Mouse (Mus musculus) myocyte (in vitro differentiated cells): ENCODE results near the gene Zdhhc13. TPM values are rescaled to one million over a fixed set of nuclear protein-coding genes. Genes with fewer than 3 reads are reported as not detected.

ENCODE experiments used
- H3K27me3 ChIP-seq: one replicate; pipeline ENCODE4 v1.6.1; 2011; ENCODE audit not compliant: control insufficient read depth, insufficient read depth, insufficient read length
- H3K36me3 ChIP-seq: one replicate; pipeline ENCODE4 v1.6.1; 2011; ENCODE audit not compliant: control insufficient read depth, insufficient read depth
- H3K4me2 ChIP-seq: one replicate; pipeline ENCODE4 v1.6.1; 2011; ENCODE audit warnings: low read depth, control low read depth
- H3K4me3 ChIP-seq: one replicate; pipeline ENCODE4 v1.5.1; 2011; ENCODE audit warnings: mild to moderate bottlenecking, control low read depth, moderate library complexity
- H3K79me2 ChIP-seq: one replicate; pipeline ENCODE4 v1.6.1; 2011; ENCODE audit not compliant: control insufficient read depth, insufficient read depth
- H3ac ChIP-seq: one replicate; pipeline ENCODE4 v1.6.1; 2011; ENCODE audit not compliant: control insufficient read depth, insufficient read length
- CEBPB ChIP-seq: IDR thresholded peaks from 2 replicates; pipeline ENCODE4 v1.6.1; 2011; ENCODE audit warnings: mild to moderate bottlenecking, moderate library complexity; ENCODE audit not compliant: poor library complexity, insufficient read depth, severe bottlenecking
- E2F4 ChIP-seq: IDR thresholded peaks from one replicate; pipeline ENCODE4 v1.6.1; 2011; ENCODE audit warnings: mild to moderate bottlenecking, control low read depth, moderate library complexity; ENCODE audit not compliant: insufficient read depth
- MAX ChIP-seq: IDR thresholded peaks from one replicate; pipeline ENCODE4 v1.6.1; 2011; ENCODE audit warnings: low read depth, mild to moderate bottlenecking, control low read depth
- MYOD1 ChIP-seq, 3 experiments: IDR thresholded peaks; one replicate each; pipeline ENCODE4 v1.6.1; 2011; ENCODE audit warnings: control low read depth in 2 of 3, low read depth in 2 of 3, mild to moderate bottlenecking in 2 of 3, moderate library complexity in 1 of 3; ENCODE audit not compliant: insufficient read length in 2 of 3, control insufficient read depth in 1 of 3
- MYOG ChIP-seq, 3 experiments: IDR thresholded peaks; one replicate each; pipeline ENCODE4 v1.6.1; 2011; ENCODE audit warnings: control low read depth in 2 of 3, low read depth in 2 of 3, mild to moderate bottlenecking in 2 of 3; ENCODE audit not compliant: insufficient read length in 2 of 3, control insufficient read depth in 1 of 3, insufficient read depth in 1 of 3
- POLR2A ChIP-seq: IDR thresholded peaks from one replicate; pipeline ENCODE4 v1.6.1; 2011; ENCODE audit warnings: low read depth, mild to moderate bottlenecking, control low read depth, moderate library complexity; ENCODE audit not compliant: insufficient read length
- POLR2AphosphoS2 ChIP-seq: IDR thresholded peaks from one replicate; pipeline ENCODE4 v1.6.1; 2011; ENCODE audit warnings: low read depth, control low read depth; ENCODE audit not compliant: insufficient read length
- REST ChIP-seq: IDR thresholded peaks from one replicate; pipeline ENCODE4 v1.6.1; 2011; ENCODE audit warnings: mild to moderate bottlenecking, control low read depth, moderate library complexity; ENCODE audit not compliant: insufficient read depth, insufficient read length
- SRF ChIP-seq: IDR thresholded peaks from one replicate; pipeline ENCODE4 v1.6.1; 2011; ENCODE audit warnings: low read depth; ENCODE audit not compliant: control insufficient read depth, insufficient read length
- TCF12 ChIP-seq: IDR thresholded peaks from one replicate; pipeline ENCODE4 v1.6.1; 2011; ENCODE audit warnings: mild to moderate bottlenecking, control low read depth; ENCODE audit not compliant: poor library complexity, insufficient read depth, severe bottlenecking
- TCF3 ChIP-seq: IDR thresholded peaks from one replicate; pipeline ENCODE4 v1.6.1; 2011; ENCODE audit warnings: low read depth, control low read depth; ENCODE audit not compliant: insufficient read length
- USF1 ChIP-seq: IDR thresholded peaks from one replicate; pipeline ENCODE4 v1.6.1; 2011; ENCODE audit warnings: low read depth, mild to moderate bottlenecking, control low read depth, moderate library complexity
- polyA plus RNA-seq: library from polyadenylated mRNA; unstranded; fragments of >200 nt; fragmentation: generic; extraction: Trizol; gene quantifications from one replicate; pipeline ENCODE4 v1.2.1, GENCODE M21; 2012; ENCODE audit warnings: missing spikeins

The Zdhhc13 gene
- polyA plus RNA-seq, 1 experiment = 9.9 TPM

DNA sequence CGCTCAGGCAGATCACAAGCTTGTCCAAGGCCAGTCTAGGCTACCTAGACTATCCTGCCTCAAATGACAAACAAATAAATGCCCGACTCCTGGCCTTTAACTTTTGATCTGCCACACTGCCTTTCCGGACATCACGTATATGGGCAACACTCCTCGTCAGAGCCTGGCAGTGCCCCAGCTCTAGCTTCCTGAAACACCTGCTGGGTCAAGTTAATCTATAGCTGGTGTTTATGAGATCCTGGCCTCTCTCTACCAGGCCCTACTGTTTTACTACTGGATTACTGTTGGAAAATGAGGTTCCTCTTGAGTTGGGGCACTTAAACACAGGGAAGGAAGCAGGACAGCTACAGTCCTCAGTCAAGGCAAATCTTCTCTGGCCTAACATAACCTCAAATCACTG, 15.5 kb upstream of the Zdhhc13 start:
- no peaks in the 10 kb centered on the region for H3K27me3 ChIP-seq
- H3K36me3 ChIP-seq = no peaks in the 10 kb centered on the region
- no peak overlapping the region for H3ac ChIP-seq
- TF ChIP-seq MAX (no peak), CEBPB (no peak), TCF12 (no peak), POLR2AphosphoS2 (no peak), E2F4 (no peak), SRF (no peak), MYOD1 (IDR thresholded peaks at IDR 0.05; ENCODE audit: control insufficient read depth in 1 of 3, insufficient read length in 2 of 3, low read depth in 2 of 3) (no peak), MYOG (IDR thresholded peaks at IDR 0.05; ENCODE audit: control insufficient read depth in 1 of 3, insufficient read depth in 1 of 3, insufficient read length in 2 of 3, low read depth in 2 of 3) (no peak), POLR2A (no peak), TCF3 (no peak), REST (no peak)
- H3K79me2 ChIP-seq = no peaks in the 10 kb centered on the region
- no peak overlapping the region for H3K4me3 ChIP-seq
- no peak overlapping the region for H3K4me2 ChIP-seq

DNA sequence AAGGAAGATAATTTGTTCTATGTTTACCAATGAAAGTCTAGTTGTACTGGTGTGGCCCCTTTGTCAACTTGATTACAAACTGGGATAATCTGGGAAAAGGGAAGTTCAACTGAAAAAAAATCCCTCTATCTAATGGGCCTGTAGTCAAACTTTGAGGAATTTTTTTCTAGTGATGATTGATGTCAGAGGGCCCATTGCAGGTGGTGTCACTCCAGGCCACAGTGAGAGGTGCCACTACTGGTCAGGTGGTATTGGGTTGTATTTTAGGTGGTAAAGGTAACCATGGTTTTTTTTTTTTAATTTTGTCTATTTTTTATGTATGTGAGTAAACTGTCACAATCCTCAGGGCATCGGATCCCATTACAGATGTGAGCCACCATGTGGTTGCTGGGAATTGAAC, 14.2 kb upstream of the Zdhhc13 start:
- no peaks in the 10 kb centered on the region for H3K79me2 ChIP-seq
- no peak overlapping the region for H3K4me2 ChIP-seq
- H3ac ChIP-seq = no peak overlapping the region
- no peaks in the 10 kb centered on the region for H3K27me3 ChIP-seq
- TF ChIP-seq POLR2A (no peak), TCF3 (no peak), USF1 (no peak), MYOD1 (IDR thresholded peaks at IDR 0.05; ENCODE audit: control insufficient read depth in 1 of 3, insufficient read length in 2 of 3, low read depth in 2 of 3) (no peak), E2F4 (no peak), TCF12 (no peak), SRF (no peak), CEBPB (no peak), POLR2AphosphoS2 (no peak), REST (no peak), MYOG (IDR thresholded peaks at IDR 0.05; ENCODE audit: control insufficient read depth in 1 of 3, insufficient read depth in 1 of 3, insufficient read length in 2 of 3, low read depth in 2 of 3) (no peak)
- no peaks in the 10 kb centered on the region for H3K36me3 ChIP-seq
- H3K4me3 ChIP-seq = no peak overlapping the region

DNA sequence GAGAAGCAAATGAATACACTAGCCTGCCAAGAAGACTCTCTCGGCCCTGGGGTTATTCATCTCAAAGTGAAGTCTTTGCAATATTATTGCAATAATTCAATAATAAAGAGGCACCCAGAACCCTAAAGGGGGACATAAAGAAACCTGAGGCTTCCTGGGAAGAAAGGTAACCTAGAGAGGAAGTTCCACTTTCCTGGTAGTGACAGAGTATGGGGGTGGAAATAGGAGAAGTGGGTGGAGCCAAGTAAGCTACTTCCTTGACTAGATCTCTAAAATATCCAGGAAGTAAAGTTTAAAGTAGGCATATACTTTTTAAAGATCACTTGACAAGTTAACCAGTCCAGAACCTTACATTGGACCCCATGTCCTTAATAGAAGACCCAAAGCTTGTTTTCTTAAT, 13.4 kb upstream of the Zdhhc13 start:
- TF ChIP-seq SRF = no peak
- no peak for TF ChIP-seq TCF12
- no peak for TF ChIP-seq MAX
- no peak for TF ChIP-seq POLR2A
- no peak for TF ChIP-seq TCF3
- no peak for TF ChIP-seq MYOD1 (IDR thresholded peaks at IDR 0.05; ENCODE audit: control insufficient read depth in 1 of 3, insufficient read length in 2 of 3, low read depth in 2 of 3)
- TF ChIP-seq USF1 = no peak
- no peak for TF ChIP-seq E2F4
- Histone ChIP-seq H3K27me3 (no peaks in the 10 kb centered on the region), H3K4me3 (no peak overlapping the region), H3ac (no peak overlapping the region), H3K79me2 (no peaks in the 10 kb centered on the region), H3K4me2 (no peak overlapping the region), H3K36me3 (no peaks in the 10 kb centered on the region)

DNA sequence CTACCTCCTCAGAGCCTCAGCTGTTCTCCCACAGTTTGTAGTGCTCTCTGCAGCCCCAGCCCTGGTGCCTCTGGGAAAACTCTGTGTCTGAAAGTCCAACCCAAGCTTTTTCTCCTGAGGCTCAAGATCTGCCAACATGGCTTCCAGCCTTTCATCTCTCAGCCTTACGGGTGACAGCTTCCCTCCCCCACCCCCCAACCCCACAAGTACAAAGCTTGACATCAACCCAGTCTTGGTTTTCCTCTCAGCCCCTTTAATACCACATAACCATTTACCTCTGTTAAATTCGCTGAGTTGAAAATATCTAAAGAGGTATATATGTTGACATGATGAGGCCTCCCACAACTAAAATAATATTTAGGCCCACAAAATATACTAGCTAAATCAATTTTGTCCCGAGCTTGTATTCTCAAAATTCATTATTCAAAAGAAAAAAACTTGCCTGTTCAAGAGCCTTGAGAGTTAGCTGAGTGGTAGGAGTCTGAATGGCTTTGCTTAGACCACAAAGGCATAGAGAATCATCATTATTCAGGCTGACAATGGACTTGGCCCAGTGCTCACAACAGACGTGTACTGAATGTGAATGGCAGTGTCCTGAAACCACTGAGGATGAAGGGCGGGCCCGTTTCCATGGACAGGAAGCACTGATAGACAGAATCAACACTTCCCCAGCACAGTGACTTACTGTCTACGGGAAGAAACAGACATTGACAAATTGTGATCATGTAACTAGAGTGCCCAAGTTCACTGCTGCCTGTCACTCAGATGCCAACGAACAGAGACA, 10.9 kb upstream of the Zdhhc13 start:
- no peaks in the 10 kb centered on the region for H3K27me3 ChIP-seq
- no peak for TF ChIP-seq SRF
- TF ChIP-seq E2F4 = no peak
- no peak for TF ChIP-seq CEBPB
- TF ChIP-seq POLR2A = no peak
- TF ChIP-seq TCF3 = no peak
- no peak for TF ChIP-seq USF1
- no peak for TF ChIP-seq TCF12
- TF ChIP-seq POLR2AphosphoS2 = no peak
- TF ChIP-seq REST = no peak
- no peak for TF ChIP-seq MYOG (IDR thresholded peaks at IDR 0.05; ENCODE audit: control insufficient read depth in 1 of 3, insufficient read depth in 1 of 3, insufficient read length in 2 of 3, low read depth in 2 of 3)
- no peak for TF ChIP-seq MAX
- TF ChIP-seq MYOD1 (IDR thresholded peaks at IDR 0.05; ENCODE audit: control insufficient read depth in 1 of 3, insufficient read length in 2 of 3, low read depth in 2 of 3) = no peak
- no peak overlapping the region for H3K4me3 ChIP-seq
- H3ac ChIP-seq = no peak overlapping the region
- H3K36me3 ChIP-seq = no peaks in the 10 kb centered on the region
- H3K4me2 ChIP-seq = no peak overlapping the region
- no peaks in the 10 kb centered on the region for H3K79me2 ChIP-seq

DNA sequence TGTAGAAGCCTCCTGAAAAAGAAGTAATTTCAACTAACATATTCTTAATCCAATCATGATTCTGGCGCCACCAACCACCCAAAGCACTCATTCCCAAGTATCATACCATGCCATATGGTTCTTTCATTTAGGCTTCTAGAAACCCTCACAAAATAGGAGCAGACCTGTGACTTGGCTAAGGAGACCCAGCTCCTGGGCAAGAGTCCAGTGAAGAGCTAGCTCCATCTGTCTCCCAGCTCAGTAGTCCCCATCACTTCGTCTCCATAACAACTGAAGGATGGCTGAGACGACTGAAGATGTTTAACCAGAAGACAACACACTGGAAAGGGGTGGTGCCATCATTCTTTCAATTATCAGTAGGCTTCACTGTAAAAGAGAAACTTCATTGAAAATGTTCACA, 9.7 kb upstream of the Zdhhc13 start:
- no peak overlapping the region for H3K4me2 ChIP-seq
- H3K4me3 ChIP-seq = no peak overlapping the region
- no peaks in the 10 kb centered on the region for H3K79me2 ChIP-seq
- no peaks in the 10 kb centered on the region for H3K36me3 ChIP-seq
- no peaks in the 10 kb centered on the region for H3K27me3 ChIP-seq
- TF ChIP-seq USF1 (no peak), MYOD1 (IDR thresholded peaks at IDR 0.05; ENCODE audit: control insufficient read depth in 1 of 3, insufficient read length in 2 of 3, low read depth in 2 of 3) (no peak), E2F4 (no peak), MAX (no peak), POLR2A (no peak), SRF (no peak), MYOG (IDR thresholded peaks at IDR 0.05; ENCODE audit: control insufficient read depth in 1 of 3, insufficient read depth in 1 of 3, insufficient read length in 2 of 3, low read depth in 2 of 3) (no peak), REST (no peak), TCF3 (no peak), POLR2AphosphoS2 (no peak), CEBPB (no peak), TCF12 (no peak)
- H3ac ChIP-seq = no peak overlapping the region
